Mouse (Mus musculus): Measurements from ENCODE around the gene Eif3i.

Eif3i gene

DNA sequence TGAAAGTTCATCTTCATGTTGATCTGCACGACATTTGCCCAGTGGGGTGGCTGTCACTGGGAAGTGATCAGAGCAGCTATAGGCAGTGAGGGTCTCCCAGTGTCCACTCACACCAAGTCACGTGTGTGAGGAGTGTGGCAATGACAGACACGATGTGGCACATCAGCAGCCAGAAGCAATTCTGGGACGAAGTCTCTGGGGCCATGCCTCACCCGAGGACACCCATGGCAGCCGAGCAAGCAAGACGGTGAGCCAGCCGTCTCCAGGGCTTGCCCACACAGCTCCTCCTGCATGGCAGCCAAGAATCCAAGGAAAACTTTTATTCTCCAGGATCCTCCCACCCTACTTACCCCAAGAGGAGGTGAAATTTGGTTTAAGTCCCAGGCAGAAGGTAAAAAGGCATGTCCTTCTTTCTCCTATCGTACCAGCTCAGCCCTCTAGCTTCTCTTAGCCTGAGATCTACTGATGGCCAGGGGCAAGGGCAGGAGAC, 15.4 kb upstream of the Eif3i start:
- no peaks in the 10 kb centered on the region for H3K9me3 ChIP-seq (ENCODE audit: low read length)
- no peak for TF ChIP-seq CTCF (conservative IDR thresholded peaks at IDR 0.05; ENCODE audit: low read length)
- TF ChIP-seq NANOG (IDR thresholded peaks at IDR 0.05; ENCODE audit: borderline replicate concordance, low read length): no peak
- no peak for TF ChIP-seq POU5F1 (IDR thresholded peaks at IDR 0.05; ENCODE audit: borderline replicate concordance, low read length)
- H3K4me1 ChIP-seq (replicated peaks; ENCODE audit: low read depth, low read length): peaks cover 56% of the 10 kb centered on the region
- no peaks in the 10 kb centered on the region for H3K27me3 ChIP-seq (ENCODE audit: insufficient read depth, low read length)
- no peak overlapping the region for H3K4me3 ChIP-seq (replicated peaks; ENCODE audit: low read length)
- peaks cover 22% of the 10 kb centered on the region for H3K36me3 ChIP-seq (ENCODE audit: insufficient read depth, low read length)

DNA sequence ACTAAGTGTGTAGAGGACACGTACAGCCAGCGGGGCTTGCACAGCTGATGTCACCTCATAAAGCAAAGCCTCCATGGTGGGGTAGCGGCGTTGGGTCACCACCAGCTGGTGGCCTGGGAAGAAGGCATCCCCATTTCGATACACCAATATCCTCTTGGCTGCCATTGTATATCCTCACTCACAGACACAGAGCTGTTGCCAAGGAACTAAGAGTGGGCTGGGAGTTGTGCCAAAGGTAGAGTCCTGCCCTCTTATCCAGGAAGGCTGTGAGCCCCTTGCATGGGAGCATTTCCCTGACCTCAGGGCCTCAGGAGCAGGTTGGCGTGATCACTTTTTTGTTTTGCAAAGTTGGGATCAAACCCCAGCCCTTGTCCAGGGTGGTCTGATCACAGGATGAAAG, 13.6 kb upstream of the Eif3i start, which contains the start of gene Dcdc2b:
Dcdc2b (minus strand) TSS at position 165 of the 400 bp plus-strand sequence.
- no peaks in the 10 kb centered on the region for H3K27me3 ChIP-seq (ENCODE audit: insufficient read depth, low read length)
- TF ChIP-seq CTCF (conservative IDR thresholded peaks at IDR 0.05; ENCODE audit: low read length) (no peak), NANOG (IDR thresholded peaks at IDR 0.05; ENCODE audit: borderline replicate concordance, low read length) (no peak), POU5F1 (IDR thresholded peaks at IDR 0.05; ENCODE audit: borderline replicate concordance, low read length) (no peak)
- H3K4me3 ChIP-seq (replicated peaks; ENCODE audit: low read length): no peak within 1 kb of the TSS
- peaks cover 30% of the 10 kb centered on the region for H3K36me3 ChIP-seq (ENCODE audit: insufficient read depth, low read length)
- peaks cover 61% of the 10 kb centered on the region for H3K4me1 ChIP-seq (replicated peaks; ENCODE audit: low read depth, low read length)
- H3K9me3 ChIP-seq (ENCODE audit: low read length): no peaks in the 10 kb centered on the region

DNA sequence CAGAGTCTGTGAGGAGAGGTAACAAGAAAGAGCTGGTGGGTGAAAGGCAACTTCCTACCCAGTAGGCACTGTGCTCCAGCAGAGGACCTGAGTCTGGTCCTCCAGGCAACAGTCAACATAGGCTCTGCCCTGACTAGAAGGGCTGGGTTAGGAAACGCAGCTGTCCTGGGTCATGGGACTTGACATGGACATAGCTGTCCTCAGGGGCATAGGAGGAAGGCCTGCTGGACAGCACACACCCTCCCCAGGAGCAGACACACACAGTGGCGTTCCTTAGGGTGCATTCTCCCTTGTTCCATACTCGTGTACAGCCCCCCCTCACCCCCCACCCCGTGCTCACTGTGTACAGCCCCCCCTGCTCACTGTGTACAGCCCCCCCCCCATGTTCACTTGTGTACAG, 10.0 kb upstream of the Eif3i start:
- TF ChIP-seq CTCF (conservative IDR thresholded peaks at IDR 0.05; ENCODE audit: low read length) (no peak), NANOG (IDR thresholded peaks at IDR 0.05; ENCODE audit: borderline replicate concordance, low read length) (no peak), POU5F1 (IDR thresholded peaks at IDR 0.05; ENCODE audit: borderline replicate concordance, low read length) (no peak)

DNA sequence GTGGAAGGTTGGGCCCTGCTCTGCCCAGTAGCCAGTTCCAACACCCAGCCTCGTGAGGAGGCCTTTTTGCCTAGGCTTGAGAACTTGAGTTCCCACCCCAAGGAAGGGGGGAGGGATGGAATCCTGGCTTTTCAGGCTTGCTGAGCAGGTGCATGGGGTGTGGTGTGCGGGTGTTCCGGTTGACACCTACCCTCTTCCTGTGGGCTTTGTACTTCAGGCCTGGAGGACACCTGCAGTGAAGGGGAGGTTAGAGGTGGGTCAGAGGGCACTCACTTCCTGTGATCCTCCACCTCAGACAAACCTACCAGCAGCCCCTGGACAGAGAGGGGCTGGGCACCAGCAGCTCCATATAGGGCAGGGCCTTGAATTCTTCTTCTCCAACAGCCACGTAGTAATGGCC, 9.6 kb upstream of the Eif3i start:
- H3K4me1 ChIP-seq (replicated peaks; ENCODE audit: low read depth, low read length): peaks cover 72% of the 10 kb centered on the region
- H3K4me3 ChIP-seq (replicated peaks; ENCODE audit: low read length): peak overlapping the region; percentile 49
- TF ChIP-seq CTCF (conservative IDR thresholded peaks at IDR 0.05; ENCODE audit: low read length): no peak
- no peak for TF ChIP-seq NANOG (IDR thresholded peaks at IDR 0.05; ENCODE audit: borderline replicate concordance, low read length)
- TF ChIP-seq POU5F1 (IDR thresholded peaks at IDR 0.05; ENCODE audit: borderline replicate concordance, low read length): no peak
- H3K9me3 ChIP-seq (ENCODE audit: low read length): no peaks in the 10 kb centered on the region
- no peaks in the 10 kb centered on the region for H3K27me3 ChIP-seq (ENCODE audit: insufficient read depth, low read length)
- peaks cover 43% of the 10 kb centered on the region for H3K36me3 ChIP-seq (ENCODE audit: insufficient read depth, low read length)

More for the DNA sequence above, 10.0 kb upstream of the Eif3i start:
- H3K36me3 ChIP-seq (ENCODE audit: insufficient read depth, low read length): peaks cover 39% of the 10 kb centered on the region
- H3K27me3 ChIP-seq (ENCODE audit: insufficient read depth, low read length): no peaks in the 10 kb centered on the region
- peak overlapping the region; percentile 49 for H3K4me3 ChIP-seq (replicated peaks; ENCODE audit: low read length)
- H3K4me1 ChIP-seq (replicated peaks; ENCODE audit: low read depth, low read length): peaks cover 69% of the 10 kb centered on the region
- H3K9me3 ChIP-seq (ENCODE audit: low read length): no peaks in the 10 kb centered on the region

DNA sequence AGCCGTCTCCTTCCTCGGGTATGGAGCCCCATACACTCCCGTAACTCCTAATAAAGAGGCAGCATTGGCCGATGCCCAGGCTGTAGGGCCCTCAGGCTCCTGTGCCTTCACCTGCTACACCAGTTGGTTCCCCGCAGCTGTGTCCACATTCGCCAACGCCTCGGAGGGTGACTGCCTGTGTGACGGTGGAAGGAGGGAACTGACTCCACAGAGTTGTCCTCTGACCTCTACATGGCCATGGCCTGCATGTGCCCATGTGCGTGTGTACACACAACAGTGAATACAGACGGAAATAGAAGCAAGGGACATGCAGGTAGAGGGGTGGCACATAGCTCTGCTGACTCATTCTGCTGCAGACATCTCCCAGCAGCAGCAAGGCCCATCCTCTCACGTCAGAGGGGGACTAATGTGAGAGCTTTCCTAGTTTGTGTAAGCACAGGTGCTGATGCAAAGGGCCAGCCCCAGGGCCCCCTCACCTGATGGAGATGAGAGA, 8.7 kb upstream of the Eif3i start:
- TF ChIP-seq POU5F1 (IDR thresholded peaks at IDR 0.05; ENCODE audit: borderline replicate concordance, low read length) (no peak), CTCF (conservative IDR thresholded peaks at IDR 0.05; ENCODE audit: low read length) (no peak), NANOG (IDR thresholded peaks at IDR 0.05; ENCODE audit: borderline replicate concordance, low read length) (no peak)
- H3K36me3 ChIP-seq (ENCODE audit: insufficient read depth, low read length): peaks cover 51% of the 10 kb centered on the region
- peaks cover 76% of the 10 kb centered on the region for H3K4me1 ChIP-seq (replicated peaks; ENCODE audit: low read depth, low read length)
- no peaks in the 10 kb centered on the region for H3K27me3 ChIP-seq (ENCODE audit: insufficient read depth, low read length)
- H3K9me3 ChIP-seq (ENCODE audit: low read length): no peaks in the 10 kb centered on the region
- peak overlapping the region; percentile 49 for H3K4me3 ChIP-seq (replicated peaks; ENCODE audit: low read length)

DNA sequence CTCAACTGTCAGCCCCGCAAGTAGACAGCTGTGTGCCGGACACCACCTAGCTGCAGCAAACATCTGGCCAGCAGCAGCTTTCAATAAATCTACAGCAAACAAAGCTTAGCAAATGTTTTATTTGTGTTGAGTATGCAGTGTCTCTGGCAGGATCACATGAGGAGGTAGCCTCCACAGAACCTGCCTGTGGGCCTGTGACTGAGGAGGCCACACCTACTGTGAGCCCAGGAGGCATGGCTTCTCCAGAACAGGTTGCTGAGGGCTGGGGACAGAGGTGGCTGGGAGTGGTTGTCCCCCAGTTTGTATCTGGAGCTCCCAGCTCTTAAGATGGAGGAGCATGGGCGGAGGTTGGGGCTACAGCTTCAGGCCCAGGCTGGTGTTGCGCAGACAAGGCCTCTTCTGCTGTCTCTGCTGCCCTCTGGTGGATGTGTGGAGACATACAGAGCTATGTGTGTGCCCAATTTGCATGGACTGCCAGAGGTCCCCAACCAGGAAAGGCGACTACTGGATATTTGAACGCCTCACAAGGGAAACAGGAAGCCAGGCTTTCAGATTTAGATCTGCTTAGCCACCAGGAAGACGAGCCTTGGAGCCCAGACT, 8.1 kb upstream of the Eif3i start:
- Histone ChIP-seq H3K27me3 (ENCODE audit: insufficient read depth, low read length) (no peaks in the 10 kb centered on the region), H3K4me1 (replicated peaks; ENCODE audit: low read depth, low read length) (peaks cover 76% of the 10 kb centered on the region), H3K4me3 (replicated peaks; ENCODE audit: low read length) (peak overlapping the region; percentile 49; the same call in 1 of the 2 replicates), H3K9me3 (ENCODE audit: low read length) (no peaks in the 10 kb centered on the region), H3K36me3 (ENCODE audit: insufficient read depth, low read length) (peaks cover 58% of the 10 kb centered on the region)
- TF ChIP-seq POU5F1 (IDR thresholded peaks at IDR 0.05; ENCODE audit: borderline replicate concordance, low read length): no peak
- peak; percentile 53 for TF ChIP-seq CTCF (conservative IDR thresholded peaks at IDR 0.05; ENCODE audit: low read length)

DNA sequence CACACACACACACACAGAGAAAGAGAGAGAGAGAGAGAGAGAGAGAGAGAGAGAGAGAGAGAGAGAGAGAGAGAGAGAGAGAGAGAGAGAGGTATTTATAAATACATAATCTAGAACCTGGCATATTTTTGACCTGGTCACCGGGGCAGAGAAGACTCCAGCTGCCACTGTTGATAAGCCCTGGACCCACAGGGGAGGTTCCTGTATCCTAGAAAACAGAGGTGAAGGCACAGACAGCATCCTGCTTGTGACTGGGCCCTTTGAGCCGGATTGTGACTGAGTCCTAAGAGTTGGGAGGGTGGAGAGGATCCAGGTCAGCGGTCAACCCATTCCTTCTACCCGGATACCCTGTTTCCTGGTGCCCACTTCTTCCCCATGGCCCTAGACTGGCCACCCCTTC, 11.6 kb downstream of the Eif3i start:
- H3K36me3 ChIP-seq (ENCODE audit: insufficient read depth, low read length): peaks cover 40% of the 10 kb centered on the region
- no peaks in the 10 kb centered on the region for H3K27me3 ChIP-seq (ENCODE audit: insufficient read depth, low read length)
- no peak overlapping the region for H3K4me3 ChIP-seq (replicated peaks; ENCODE audit: low read length)
- no peaks in the 10 kb centered on the region for H3K9me3 ChIP-seq (ENCODE audit: low read length)
- TF ChIP-seq NANOG (IDR thresholded peaks at IDR 0.05; ENCODE audit: borderline replicate concordance, low read length) (no peak), POU5F1 (IDR thresholded peaks at IDR 0.05; ENCODE audit: borderline replicate concordance, low read length) (no peak), CTCF (conservative IDR thresholded peaks at IDR 0.05; ENCODE audit: low read length) (no peak)
- H3K4me1 ChIP-seq (replicated peaks; ENCODE audit: low read depth, low read length): peaks cover 20% of the 10 kb centered on the region

DNA sequence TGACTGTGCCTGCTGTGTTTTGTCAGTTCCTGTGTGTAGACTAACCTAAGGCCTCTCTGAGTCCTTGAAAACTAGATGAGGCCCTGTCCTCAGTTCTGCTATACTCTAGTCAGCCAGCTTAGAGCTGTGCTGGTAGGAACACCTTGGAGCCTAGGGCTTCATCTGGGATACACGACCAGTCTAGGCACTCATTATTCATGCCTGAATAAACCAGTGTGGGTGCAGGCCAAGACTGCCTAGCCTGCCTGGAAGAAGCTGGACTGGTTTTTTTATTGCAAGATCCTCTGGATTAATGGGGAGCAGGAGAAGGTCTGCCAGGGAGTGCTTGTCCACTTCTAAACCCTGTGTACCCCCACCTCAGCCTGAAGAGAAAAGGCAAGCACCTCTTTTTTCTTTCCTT, 13.5 kb downstream of the Eif3i start:
- Histone ChIP-seq H3K36me3 (ENCODE audit: insufficient read depth, low read length) (peaks cover 20% of the 10 kb centered on the region), H3K4me1 (replicated peaks; ENCODE audit: low read depth, low read length) (peaks cover 20% of the 10 kb centered on the region), H3K9me3 (ENCODE audit: low read length) (no peaks in the 10 kb centered on the region), H3K4me3 (replicated peaks; ENCODE audit: low read length) (no peak overlapping the region), H3K27me3 (ENCODE audit: insufficient read depth, low read length) (no peaks in the 10 kb centered on the region)
- TF ChIP-seq NANOG (IDR thresholded peaks at IDR 0.05; ENCODE audit: borderline replicate concordance, low read length) (no peak), CTCF (conservative IDR thresholded peaks at IDR 0.05; ENCODE audit: low read length) (no peak), POU5F1 (IDR thresholded peaks at IDR 0.05; ENCODE audit: borderline replicate concordance, low read length) (no peak)
